Mouse (Mus musculus) cerebellum, adult 2 months (tissue): ENCODE measurements around the gene Fezf1.

Experiments used
- CTCF ChIP-seq: fragments of 200-500 bp; IDR thresholded peaks from 2 replicates; pipeline ENCODE4 v1.5.1; 2011; ENCODE audit warnings: low read depth, mild to moderate bottlenecking, control low read depth, low read length, moderate library complexity, borderline replicate concordance; ENCODE audit not compliant: insufficient read depth
- POLR2A ChIP-seq: fragments of 200-500 bp; IDR thresholded peaks from 2 replicates; pipeline ENCODE4 v1.6.1; 2011; ENCODE audit warnings: low read length, control low read depth, borderline replicate concordance; ENCODE audit not compliant: insufficient read depth

GRCm38 (mm10) chr6:23280811-23281513 lies 32.8 kb upstream of the Fezf1 start:
- no peak for TF ChIP-seq CTCF
- no peak for TF ChIP-seq POLR2A
